Mouse (Mus musculus) CH12F3 (cell line): ENCODE results near the gene Smim22.

Experiments
- in situ Hi-C: fragments of 300-500 bp; cut with MboI; formaldehyde crosslinking; loops from 2 replicates; pipeline ENCODE4 v1.14.3; 2020; ENCODE audit warnings: low sequenced_read_pairs

Gene Smim22

DNA sequence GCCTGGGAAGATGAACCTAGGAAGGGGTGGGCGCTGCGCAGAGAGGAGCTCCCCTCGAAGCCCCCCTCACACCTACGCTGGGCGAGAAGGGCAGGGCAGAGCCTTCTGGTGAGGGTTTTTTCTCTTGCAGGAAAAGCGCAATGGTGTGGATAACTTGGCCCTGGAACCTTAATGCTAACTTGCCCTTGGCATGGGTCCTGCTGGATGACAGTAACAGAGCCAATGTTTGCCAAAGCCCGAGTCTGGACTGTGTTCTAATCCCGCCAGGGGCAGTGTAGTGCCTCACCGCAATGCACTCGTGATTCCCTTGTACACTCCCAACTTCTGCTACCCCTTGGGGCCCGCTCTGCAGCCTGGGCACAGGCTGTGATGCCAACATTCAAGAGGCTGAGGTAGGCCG lies 988 bp downstream of the Smim22 start:
- in situ Hi-C loops: no loop called here

DNA sequence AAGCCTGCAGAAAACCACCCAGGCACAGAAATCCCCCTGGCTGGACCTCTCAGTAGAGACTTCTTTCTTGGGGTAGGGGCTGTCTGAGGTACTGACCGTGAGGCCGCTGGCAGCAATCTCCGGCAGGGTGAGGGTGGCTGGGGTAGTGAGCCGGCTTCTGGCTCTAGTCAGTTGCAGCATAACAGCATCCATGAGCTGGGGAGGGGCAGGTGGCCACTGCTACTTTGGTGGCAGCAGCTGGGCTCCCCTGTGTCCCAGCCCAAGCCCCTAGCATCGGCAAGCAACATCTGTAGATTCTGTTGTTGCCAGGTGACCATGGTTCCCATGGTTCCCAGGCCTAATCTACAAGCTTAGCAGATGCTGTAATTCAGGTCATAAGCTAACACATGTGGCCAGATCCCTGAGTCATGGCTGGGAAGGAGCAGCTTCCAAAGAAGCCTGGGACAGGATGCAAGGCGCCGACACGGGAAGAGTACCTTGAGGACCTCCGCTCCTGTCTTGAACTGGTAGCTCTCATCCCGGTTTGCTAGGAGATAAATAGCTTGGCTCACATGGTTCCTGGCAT lies 3.4 kb downstream of the Smim22 start:
- in situ Hi-C loops: no loop called here

GRCm38 (mm10) chr16:5011285-5011684 lies 4.2 kb downstream of the Smim22 start:
- in situ Hi-C loops: no loop called here

- in situ Hi-C loops: no loop called here
Observed at GRCm38 (mm10) chr16:5012036-5013005, 5.2 kb downstream of the Smim22 start.

DNA sequence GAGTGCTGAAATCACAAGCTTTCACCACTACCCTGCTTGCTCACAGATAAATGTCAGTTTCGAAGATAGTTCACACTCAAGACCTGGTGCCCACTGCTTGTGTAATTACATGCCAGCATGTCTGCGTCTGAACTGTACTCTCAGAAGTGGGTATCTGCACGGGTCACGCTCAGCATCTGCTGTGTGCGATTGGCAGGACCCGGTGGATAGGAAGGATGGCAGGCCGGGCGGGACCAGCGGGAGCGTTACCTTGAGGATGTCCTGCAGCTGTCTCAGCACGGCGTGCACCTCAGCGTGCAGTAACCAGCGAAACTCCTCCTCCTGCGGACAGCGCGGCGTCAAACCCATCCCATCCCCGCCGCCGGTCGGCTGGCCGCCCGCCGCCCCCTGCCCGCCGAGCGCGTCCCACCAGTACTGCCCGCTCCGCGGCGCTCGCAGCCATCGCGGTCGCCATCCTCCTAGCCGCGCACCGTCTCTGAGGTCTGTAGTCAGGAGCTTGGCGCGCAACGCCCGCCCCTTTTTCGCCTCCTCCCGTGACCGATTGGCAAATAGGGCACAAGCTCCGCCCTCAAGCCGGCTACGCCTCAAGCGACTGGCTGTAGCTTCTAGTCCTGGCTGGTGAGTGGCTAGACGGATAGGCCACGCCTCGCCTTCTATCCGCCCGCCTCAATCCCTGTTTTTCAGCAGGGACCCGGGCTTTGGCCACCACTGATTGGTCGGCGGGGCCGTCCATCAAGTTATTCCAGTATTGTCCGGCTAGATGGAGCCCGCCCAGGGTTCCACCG lies 6.2 kb downstream of the Smim22 start, which contains the start of gene Rogdi:
Rogdi (minus strand) TSS at position 500 of the 785 bp plus-strand sequence.
- in situ Hi-C loops: no loop called here

DNA sequence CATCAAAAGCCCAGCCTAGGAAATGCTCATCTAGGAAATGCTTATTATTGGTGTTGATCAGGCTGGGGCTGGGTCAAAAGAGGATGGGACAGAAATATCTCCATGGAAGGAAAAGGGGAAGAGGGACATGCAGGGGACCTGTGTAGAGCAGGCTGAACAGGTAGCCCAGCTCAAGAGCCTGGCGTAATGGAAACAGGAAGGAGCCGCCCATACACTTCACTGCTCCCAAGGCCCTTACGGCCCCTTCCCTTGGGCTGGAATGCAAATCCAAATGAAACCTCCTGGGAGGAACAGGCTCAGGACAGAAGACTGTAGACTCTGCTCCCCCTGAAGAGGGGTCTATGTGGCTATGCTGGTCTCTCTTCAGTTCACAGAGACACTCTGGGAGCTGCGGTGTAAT lies 7.5 kb downstream of the Smim22 start:
- in situ Hi-C loops: no loop called here

DNA sequence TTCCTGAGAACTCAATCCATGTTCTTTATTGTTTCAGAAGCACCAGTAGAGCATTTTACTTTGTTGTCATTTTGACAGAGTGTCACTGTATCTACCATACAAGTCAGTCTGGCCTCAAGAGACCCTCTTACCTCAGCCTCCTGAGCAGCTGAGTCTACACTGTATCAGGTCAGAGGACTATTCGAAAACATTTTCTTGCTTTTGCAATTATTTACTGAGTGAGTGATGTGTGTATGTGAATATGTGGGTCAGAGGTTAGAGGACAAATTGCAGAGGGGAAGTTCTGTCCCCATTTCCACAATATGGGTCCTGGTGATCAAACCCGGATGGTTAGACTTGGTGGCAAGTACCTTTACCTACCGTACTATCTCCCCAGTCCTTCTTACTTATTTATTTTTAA lies 16.9 kb downstream of the Smim22 start:
- in situ Hi-C loops: no loop called here

DNA sequence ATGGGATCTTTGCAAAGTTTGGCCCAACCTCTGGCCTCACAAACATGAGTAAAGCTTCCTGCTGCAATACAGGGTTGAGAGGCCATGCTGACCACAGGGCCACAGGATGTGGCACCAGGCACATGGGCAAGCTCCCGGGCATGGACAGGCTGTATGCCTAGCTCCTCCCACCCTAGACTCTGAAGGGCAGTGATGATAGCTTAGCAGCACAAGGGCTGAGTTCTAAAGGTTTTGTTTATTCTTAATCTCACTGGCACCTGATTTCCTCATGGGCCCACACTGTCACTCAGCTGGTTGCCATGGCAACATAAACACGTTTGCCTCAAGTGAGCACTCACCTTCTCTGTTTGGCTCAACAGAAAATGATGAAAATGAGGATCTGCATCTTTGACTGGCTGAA lies 22.8 kb downstream of the Smim22 start:
- in situ Hi-C loops: no loop called here

GRCm38 (mm10) chr16:5035591-5035990 lies 28.5 kb downstream of the Smim22 start:
- in situ Hi-C loops: no loop called here

DNA sequence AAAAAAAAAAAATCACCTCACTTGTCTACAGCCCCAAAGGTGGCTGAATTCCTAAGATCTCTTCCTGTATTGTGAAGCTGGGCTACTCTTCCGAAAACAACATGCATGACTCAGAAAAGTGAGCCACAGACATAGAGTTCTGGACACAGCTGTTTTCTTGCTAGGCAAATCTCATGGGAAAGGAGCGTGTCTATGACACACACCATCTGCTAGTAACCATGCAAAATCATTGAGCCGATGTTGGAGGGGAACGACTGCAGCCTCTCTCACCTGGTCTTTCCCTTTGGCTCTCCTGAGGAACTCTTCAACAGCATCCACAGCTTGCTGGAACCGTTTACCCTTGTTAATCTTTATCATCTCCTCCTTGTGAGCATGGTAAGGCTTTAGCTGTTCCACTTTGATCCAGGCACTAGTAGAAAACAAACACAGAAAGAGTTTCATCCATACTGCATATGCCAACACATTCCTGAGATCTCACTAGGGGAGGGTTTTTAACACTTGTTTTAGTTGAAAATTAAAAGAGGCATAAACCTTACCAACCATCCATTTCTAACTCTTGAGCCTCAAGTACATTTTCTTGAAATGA lies 29.7 kb downstream of the Smim22 start:
- in situ Hi-C loops: no loop called here

- in situ Hi-C loops: no loop called here
Observed at GRCm38 (mm10) chr16:5045322-5045721, 38.2 kb downstream of the Smim22 start.

GRCm38 (mm10) chr16:5049182-5049773 lies 42.2 kb downstream of the Smim22 start:
- in situ Hi-C loops: no loop called here

DNA sequence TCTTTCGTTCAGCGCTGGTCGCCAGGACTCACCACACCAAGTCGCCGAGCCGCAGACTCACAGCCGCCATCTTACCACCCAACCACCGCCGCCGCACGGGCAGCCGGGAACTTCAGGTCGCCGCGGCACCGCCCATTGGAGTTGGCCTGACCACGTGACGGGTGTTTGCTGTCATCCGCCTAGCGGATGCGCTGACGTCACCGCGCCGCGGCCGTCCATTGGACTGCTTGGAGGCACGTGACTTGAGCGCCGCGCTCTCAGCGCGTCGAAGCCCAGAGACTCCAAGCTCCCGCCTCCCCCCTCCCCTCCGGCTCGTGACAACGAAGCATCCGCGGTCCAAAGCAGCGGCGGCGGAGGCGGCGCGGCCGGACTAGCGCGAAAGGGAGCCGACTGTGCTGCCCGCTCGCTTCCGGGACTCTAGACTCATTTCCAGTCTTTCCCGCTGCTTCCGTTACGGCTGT lies 42.7 kb downstream of the Smim22 start, which contains the start of the genes Glyr1 and Ubn1:
Glyr1 (minus strand) TSS at position 90 of the 461 bp plus-strand sequence.
Ubn1 (plus strand) TSS at position 284 of the 461 bp plus-strand sequence.
- in situ Hi-C loops: no loop called here

GRCm38 (mm10) chr16:5050251-5051110 lies 43.4 kb downstream of the Smim22 start:
- in situ Hi-C loops: no loop called here
